Mouse (Mus musculus): ENCODE results near the gene Rars2. TPM values are rescaled to one million over a fixed set of nuclear protein-coding genes. Genes with fewer than 3 reads are reported as not detected.

Rars2 gene
- polyA plus RNA-seq, 1 experiment from 2014 or later, result 59.8 TPM

- H3K4me2 ChIP-seq, result no peak overlapping the region
- H3K9ac ChIP-seq, result no peak overlapping the region
- no peaks in the 10 kb centered on the region for H3K27me3 ChIP-seq
- H3K27ac ChIP-seq, result no peak overlapping the region
- H3K4me1 ChIP-seq, result peaks cover 2% of the 10 kb centered on the region; the same call in 1 of the 2 replicates
- no peaks in the 10 kb centered on the region for H3K9me3 ChIP-seq
- ATAC-seq (ENCODE audit: insufficient number of reproducible peaks, low FRiP score, low TSS enrichment, low read depth), result no peak
- no peak overlapping the region for H3K4me3 ChIP-seq
- H3K36me3 ChIP-seq, result peaks cover 54% of the 10 kb centered on the region
Measured at GRCm38 (mm10) chr4:34644779-34645178, 30.0 kb downstream of the Rars2 start.

DNA sequence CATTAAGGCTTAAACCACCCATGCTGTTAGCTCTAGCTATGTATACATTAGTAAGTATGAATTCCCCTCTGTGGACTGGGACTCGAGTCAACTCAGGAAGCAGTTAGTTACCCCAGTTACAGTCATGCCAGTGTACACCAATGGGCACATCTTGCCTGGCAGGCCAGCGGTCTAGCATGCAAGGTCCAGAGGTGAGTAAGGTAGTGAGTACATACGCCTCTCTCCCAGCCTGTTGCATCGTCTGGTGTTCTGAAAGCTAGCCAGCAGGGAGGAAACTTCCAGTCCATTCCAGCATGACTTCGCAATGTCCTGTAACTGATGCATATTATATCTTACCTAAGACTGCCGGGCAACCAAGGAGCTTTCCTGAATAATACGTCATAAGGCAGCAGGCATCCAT, 38.4 kb downstream of the Rars2 start:
- Histone ChIP-seq H3K4me2 (no peak overlapping the region), H3K9ac (no peak overlapping the region), H3K27ac (no peak overlapping the region), H3K4me3 (no peak overlapping the region), H3K4me1 (no peaks in the 10 kb centered on the region), H3K27me3 (no peaks in the 10 kb centered on the region), H3K9me3 (no peaks in the 10 kb centered on the region), H3K36me3 (peaks cover 57% of the 10 kb centered on the region)
- WGBS, result 90% methylated on average over 7 of the region's 7 CpGs
- ATAC-seq (ENCODE audit: insufficient number of reproducible peaks, low FRiP score, low TSS enrichment, low read depth), result no peak

- H3K4me3 ChIP-seq, result no peak overlapping the region
- no peak overlapping the region for H3K4me2 ChIP-seq
- no peak for ATAC-seq (ENCODE audit: insufficient number of reproducible peaks, low FRiP score, low TSS enrichment, low read depth)
- H3K4me1 ChIP-seq, result no peaks in the 10 kb centered on the region
- 93% methylated on average over 10 of the region's 10 CpGs for WGBS
- H3K9ac ChIP-seq, result no peak overlapping the region
- H3K27me3 ChIP-seq, result no peaks in the 10 kb centered on the region
- no peak overlapping the region for H3K27ac ChIP-seq
- H3K36me3 ChIP-seq, result peaks cover 73% of the 10 kb centered on the region
- no peaks in the 10 kb centered on the region for H3K9me3 ChIP-seq
Measured at GRCm38 (mm10) chr4:34656101-34656500, 41.3 kb downstream of the Rars2 start.

DNA sequence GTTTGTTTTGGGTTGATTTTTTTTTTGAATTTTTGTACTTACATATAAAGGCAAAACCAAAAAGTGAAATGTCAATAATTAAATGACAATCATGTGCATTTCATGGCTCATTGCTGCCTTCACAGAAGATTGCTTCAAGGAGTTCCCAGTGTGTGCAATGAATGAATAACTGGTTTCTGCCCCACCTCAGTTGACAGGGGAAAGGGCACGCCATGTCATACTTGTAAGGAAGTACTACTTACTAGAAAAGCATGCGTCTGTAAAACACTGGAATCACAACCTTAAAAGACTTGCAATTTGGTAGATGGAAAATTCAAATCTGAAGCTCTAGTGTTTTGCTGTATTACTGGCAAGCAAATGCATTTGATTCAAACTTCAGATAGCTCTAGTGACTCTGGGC, 44.3 kb downstream of the Rars2 start:
- ATAC-seq (ENCODE audit: insufficient number of reproducible peaks, low FRiP score, low TSS enrichment, low read depth), result no peak
- H3K9me3 ChIP-seq, result no peaks in the 10 kb centered on the region
- no peaks in the 10 kb centered on the region for H3K27me3 ChIP-seq
- H3K4me2 ChIP-seq, result no peak overlapping the region
- WGBS, result 80% methylated on average over 2 of the region's 2 CpGs
- no peak overlapping the region for H3K27ac ChIP-seq
- H3K4me3 ChIP-seq, result no peak overlapping the region
- H3K9ac ChIP-seq, result no peak overlapping the region
- peaks cover 72% of the 10 kb centered on the region for H3K36me3 ChIP-seq
- H3K4me1 ChIP-seq, result no peaks in the 10 kb centered on the region

GRCm38 (mm10) chr4:34661514-34661913, 46.8 kb downstream of the Rars2 start:
- Histone ChIP-seq H3K36me3 (peaks cover 73% of the 10 kb centered on the region), H3K4me2 (no peak overlapping the region), H3K27ac (no peak overlapping the region), H3K4me1 (no peaks in the 10 kb centered on the region), H3K27me3 (no peaks in the 10 kb centered on the region), H3K9ac (no peak overlapping the region), H3K4me3 (no peak overlapping the region), H3K9me3 (no peaks in the 10 kb centered on the region)
- 89% methylated on average over 2 of the region's 2 CpGs for WGBS
- ATAC-seq (ENCODE audit: insufficient number of reproducible peaks, low FRiP score, low TSS enrichment, low read depth), result 0 out of 2 replicates have a peak, but pooled peaks have one; percentile 19

DNA sequence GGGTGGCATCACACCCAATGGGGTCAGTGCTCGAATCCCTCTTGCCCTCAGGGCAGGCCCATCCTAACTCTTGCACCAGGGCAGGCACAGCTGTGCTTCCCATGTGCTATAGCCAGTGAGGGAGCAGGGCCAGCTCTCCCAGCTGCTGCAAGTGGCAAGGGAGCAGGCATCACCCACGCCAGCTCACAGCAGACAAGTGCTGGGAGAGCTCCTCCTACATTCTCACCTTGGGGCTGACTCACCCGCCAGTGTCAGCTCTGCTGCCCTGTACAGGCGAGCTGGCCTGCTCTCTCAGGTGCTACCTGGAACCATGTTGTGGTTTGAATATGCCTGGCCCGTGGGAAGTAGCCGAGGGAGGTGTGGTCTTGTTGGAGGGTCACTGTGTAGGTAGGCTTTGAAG, 47.2 kb downstream of the Rars2 start:
- Histone ChIP-seq H3K27ac (no peak overlapping the region), H3K9ac (no peak overlapping the region), H3K4me3 (no peak overlapping the region), H3K4me1 (no peaks in the 10 kb centered on the region), H3K4me2 (no peak overlapping the region), H3K9me3 (no peaks in the 10 kb centered on the region), H3K27me3 (no peaks in the 10 kb centered on the region), H3K36me3 (peaks cover 72% of the 10 kb centered on the region)
- ATAC-seq (ENCODE audit: insufficient number of reproducible peaks, low FRiP score, low TSS enrichment, low read depth), result no peak
- WGBS, result 88% methylated on average over 6 of the region's 6 CpGs

DNA sequence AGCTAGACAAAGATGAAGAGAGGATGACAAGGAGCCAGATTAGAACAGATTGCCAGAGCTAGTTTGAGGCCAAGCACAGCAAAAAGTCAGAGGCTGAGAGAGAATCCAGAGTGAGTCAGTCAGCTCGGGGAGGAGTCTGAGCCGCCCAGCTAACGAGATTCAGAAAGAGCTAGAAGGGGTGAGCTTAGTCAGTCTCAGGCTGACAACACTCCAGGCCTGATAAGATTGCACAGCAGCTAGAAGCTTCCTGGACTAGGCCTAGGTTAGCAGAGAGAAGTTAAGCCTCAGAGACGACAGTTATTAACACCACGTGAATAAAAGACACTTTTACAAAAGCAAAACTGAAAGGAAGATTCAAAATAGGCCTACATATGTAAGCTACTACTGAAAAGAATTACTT, 53.2 kb downstream of the Rars2 start:
- H3K4me1 ChIP-seq, result no peaks in the 10 kb centered on the region
- peaks cover 48% of the 10 kb centered on the region for H3K36me3 ChIP-seq
- 93% methylated on average over 5 of the region's 5 CpGs for WGBS
- no peak overlapping the region for H3K4me3 ChIP-seq
- no peak for ATAC-seq (ENCODE audit: insufficient number of reproducible peaks, low FRiP score, low TSS enrichment, low read depth)
- no peaks in the 10 kb centered on the region for H3K9me3 ChIP-seq
- no peak overlapping the region for H3K9ac ChIP-seq
- H3K27me3 ChIP-seq, result no peaks in the 10 kb centered on the region
- H3K4me2 ChIP-seq, result no peak overlapping the region
- H3K27ac ChIP-seq, result no peak overlapping the region

DNA sequence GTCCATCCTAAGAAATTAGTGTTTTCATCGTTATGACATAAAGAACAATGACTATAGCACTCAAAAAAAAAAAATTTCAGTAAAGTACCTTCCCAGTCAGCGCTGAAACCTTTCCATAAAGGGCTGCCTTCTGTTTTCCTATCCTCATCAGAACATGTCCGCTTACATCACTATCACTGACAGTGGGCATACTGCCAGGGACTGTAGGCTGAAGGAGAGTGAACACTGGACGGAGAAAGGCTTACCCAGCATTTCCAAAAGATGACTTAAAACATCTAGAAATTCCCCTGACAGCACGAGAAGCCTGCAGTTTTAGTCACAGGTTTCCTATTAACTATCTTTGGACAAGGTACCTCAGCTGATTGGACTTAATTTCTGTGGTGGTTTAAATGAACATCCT, 59.0 kb downstream of the Rars2 start:
- H3K9me3 ChIP-seq, result no peaks in the 10 kb centered on the region
- H3K4me2 ChIP-seq, result no peak overlapping the region
- H3K27me3 ChIP-seq, result no peaks in the 10 kb centered on the region
- ATAC-seq (ENCODE audit: insufficient number of reproducible peaks, low FRiP score, low TSS enrichment, low read depth), result no peak
- H3K9ac ChIP-seq, result no peak overlapping the region
- WGBS, result 82% methylated on average over 5 of the region's 5 CpGs
- no peak overlapping the region for H3K27ac ChIP-seq
- H3K4me1 ChIP-seq, result no peaks in the 10 kb centered on the region
- H3K36me3 ChIP-seq, result peaks cover 28% of the 10 kb centered on the region
- no peak overlapping the region for H3K4me3 ChIP-seq

DNA sequence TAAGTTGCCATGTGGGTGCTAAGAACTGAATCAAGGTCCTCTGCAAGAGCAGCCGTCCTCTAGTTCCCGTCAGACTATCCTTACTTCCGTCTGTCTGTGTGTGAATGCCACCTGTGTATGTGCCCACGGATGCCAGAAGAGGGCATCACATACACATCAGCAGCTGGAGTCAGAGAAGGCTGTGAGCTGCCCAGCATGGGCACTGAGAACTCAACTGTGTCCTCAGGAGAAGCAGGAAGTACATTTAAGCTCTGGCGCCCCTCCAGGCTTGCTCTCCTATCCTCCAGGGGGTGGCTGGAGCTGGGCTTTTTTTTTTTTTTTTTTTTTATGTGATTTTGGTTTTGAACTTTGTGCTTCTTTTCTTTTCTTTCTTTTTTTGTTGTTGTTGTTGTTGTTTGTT, 65.8 kb downstream of the Rars2 start:
- peaks cover 20% of the 10 kb centered on the region for H3K36me3 ChIP-seq
- ATAC-seq (ENCODE audit: insufficient number of reproducible peaks, low FRiP score, low TSS enrichment, low read depth), result no peak
- no peak overlapping the region for H3K27ac ChIP-seq
- no peak overlapping the region for H3K9ac ChIP-seq
- no peaks in the 10 kb centered on the region for H3K9me3 ChIP-seq
- H3K4me3 ChIP-seq, result no peak overlapping the region
- no peak overlapping the region for H3K4me2 ChIP-seq
- H3K27me3 ChIP-seq, result no peaks in the 10 kb centered on the region
- 89% methylated on average over 5 of the region's 5 CpGs for WGBS
- no peaks in the 10 kb centered on the region for H3K4me1 ChIP-seq

DNA sequence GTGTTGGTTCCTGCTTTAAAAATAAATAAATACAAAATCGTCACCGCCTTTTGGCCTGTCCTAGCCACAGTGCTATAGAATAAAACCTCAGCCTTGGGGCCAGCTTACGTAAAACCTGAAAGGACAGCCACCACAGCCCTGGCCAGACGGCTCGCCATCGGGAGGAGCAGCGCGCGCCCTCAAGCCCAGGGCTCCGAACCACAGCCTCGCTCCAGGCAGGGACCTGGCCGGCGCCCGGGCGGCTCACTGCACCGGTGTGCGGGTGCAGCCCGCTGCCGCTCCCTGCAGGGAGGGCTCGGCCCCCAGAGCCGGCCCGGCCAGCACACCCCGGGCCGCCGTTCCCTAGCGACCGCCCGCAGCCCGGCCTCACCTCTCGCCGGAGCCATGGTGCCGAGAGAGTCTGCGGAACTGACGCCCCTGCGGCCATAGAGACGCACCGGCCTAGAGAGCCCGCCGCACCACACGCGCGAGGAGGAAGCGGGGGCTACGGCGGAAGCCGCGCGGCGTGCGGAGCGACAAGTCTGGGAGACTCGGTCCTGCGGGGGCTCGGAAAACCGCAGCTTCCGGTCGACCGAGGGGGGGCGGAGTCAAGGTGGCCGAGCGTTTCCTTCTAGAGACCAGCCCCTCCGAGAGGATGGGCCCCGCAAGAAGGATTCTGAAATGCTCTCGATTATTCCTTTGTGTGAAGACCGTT, 72.3 kb downstream of the Rars2 start, which contains the start of gene Slc35a1:
Gene Slc35a1 (minus strand): TSS at position 565 of the 694 bp plus-strand sequence.
- Histone ChIP-seq H3K36me3 (0 out of 2 replicates have a peak, but pooled peaks cover 3% of the 10 kb centered on the region), H3K9me3 (no peaks in the 10 kb centered on the region), H3K4me1 (no peaks in the 10 kb centered on the region; the same call in 1 of the 2 replicates), H3K27ac (peak within 1 kb of the TSS; percentile 94), H3K4me2 (peak within 1 kb of the TSS; percentile 53), H3K4me3 (peak within 1 kb of the TSS; percentile 91), H3K27me3 (no peaks in the 10 kb centered on the region), H3K9ac (peak within 1 kb of the TSS; percentile 82)
- WGBS, result under 1% methylated on average over 64 of the region's 65 CpGs
- ATAC-seq (ENCODE audit: insufficient number of reproducible peaks, low FRiP score, low TSS enrichment, low read depth), result peak; percentile 92

DNA sequence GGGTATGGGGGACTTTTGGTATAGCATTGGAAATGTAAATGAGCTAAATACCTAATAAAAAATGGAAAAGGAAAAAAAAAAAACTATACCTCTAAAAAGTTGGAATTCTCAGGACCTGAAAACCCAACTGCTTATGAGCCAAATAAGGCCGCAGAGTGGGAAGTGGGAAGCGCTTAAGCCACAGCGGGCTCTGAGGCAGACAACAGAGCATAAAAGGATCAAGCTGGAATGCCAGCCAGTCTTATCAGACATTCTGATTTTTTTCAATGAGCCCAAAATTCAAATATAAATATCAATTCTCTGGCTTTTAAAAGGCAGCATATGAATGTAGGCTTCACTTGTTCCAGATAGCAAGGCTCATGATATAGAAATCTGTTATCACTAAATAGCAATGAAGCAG, 73.3 kb downstream of the Rars2 start:
- H3K27me3 ChIP-seq, result no peaks in the 10 kb centered on the region
- no peak overlapping the region for H3K27ac ChIP-seq
- 77% methylated on average over 3 of the region's 3 CpGs for WGBS
- H3K9me3 ChIP-seq, result no peaks in the 10 kb centered on the region
- no peaks in the 10 kb centered on the region; the same call in 1 of the 2 replicates for H3K4me1 ChIP-seq
- H3K9ac ChIP-seq, result no peak overlapping the region
- peak overlapping the region; percentile 91; the same call in 1 of the 2 replicates for H3K4me3 ChIP-seq
- no peak for ATAC-seq (ENCODE audit: insufficient number of reproducible peaks, low FRiP score, low TSS enrichment, low read depth)
- no peaks in the 10 kb centered on the region for H3K36me3 ChIP-seq
- peak overlapping the region; percentile 12; the same call in 1 of the 2 replicates for H3K4me2 ChIP-seq

DNA sequence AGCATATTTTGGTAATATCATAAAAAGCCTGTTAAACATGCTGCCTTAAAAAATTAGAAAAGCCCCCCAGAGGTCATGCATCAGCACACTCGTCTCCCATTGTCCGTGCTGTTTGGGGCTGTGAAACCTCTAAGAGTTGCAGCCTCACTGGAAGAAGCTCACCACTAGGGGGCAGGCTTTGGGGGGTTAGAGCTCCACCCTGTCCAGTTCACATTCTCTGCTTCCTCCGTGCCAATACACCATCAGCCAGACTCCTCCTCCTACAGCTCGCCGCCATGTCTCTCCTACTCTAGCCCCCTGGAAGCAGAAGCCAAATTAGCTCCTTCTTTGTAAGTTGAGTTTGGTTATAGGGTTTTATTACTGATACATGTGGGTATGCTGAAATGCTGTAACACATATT, 86.8 kb downstream of the Rars2 start:
- H3K27me3 ChIP-seq, result no peaks in the 10 kb centered on the region
- H3K4me1 ChIP-seq, result no peaks in the 10 kb centered on the region
- H3K9ac ChIP-seq, result no peak overlapping the region
- ATAC-seq (ENCODE audit: insufficient number of reproducible peaks, low FRiP score, low TSS enrichment, low read depth), result no peak
- no peak overlapping the region for H3K4me3 ChIP-seq
- H3K4me2 ChIP-seq, result no peak overlapping the region
- H3K36me3 ChIP-seq, result no peaks in the 10 kb centered on the region
- no peaks in the 10 kb centered on the region for H3K9me3 ChIP-seq
- no peak overlapping the region for H3K27ac ChIP-seq
- 38% methylated on average over 5 of the region's 5 CpGs for WGBS

Measured in limb, embryonic 15.5 days (tissue).